Mouse (Mus musculus): Measurements from ENCODE around the gene Ift122.

The Ift122 gene

GRCm38 (mm10) chr6:115955664-115956063 is 102.4 kb downstream of the Ift122 start:
- POLR2A ChIA-PET, result no interaction called here

GRCm38 (mm10) chr6:115956418-115956921 is 103.2 kb downstream of the Ift122 start:
- CTCF ChIA-PET, result interaction anchor here in 1 of 4 experiments (0.6 kb wide), 3 partner anchors 24 to 46 kb away, joined by 3 to 4 read pairs (median 3); no protein-coding TSS in a partner anchor
- POLR2A ChIA-PET, result interaction anchor here in 2 of 4 experiments (0.7 to 1.2 kb wide), 2 partner anchors 151 to 238 kb away, joined by 3 to 4 read pairs; no protein-coding TSS in a partner anchor

More at GRCm38 (mm10) chr6:115955664-115956063, 102.4 kb downstream of the Ift122 start:
- CTCF ChIA-PET, result no interaction called here

- ChIA-PET CTCF (interaction anchor here in 2 of 4 experiments (0.5 to 0.6 kb wide), 4 partner anchors 29 to 646 kb away, joined by 3 to 4 read pairs (median 3); no protein-coding TSS in a partner anchor), POLR2A (interaction anchor here in 2 of 4 experiments (0.5 to 1.2 kb wide), 3 partner anchors 69 to 239 kb away, joined by 3 to 12 read pairs (median 4); no protein-coding TSS in a partner anchor)
These were observed 103.8 kb downstream of the Ift122 start for GRCm38 (mm10) chr6:115956922-115957601.

- CTCF ChIA-PET, result interaction anchor here in 2 of 4 experiments (0.5 to 0.6 kb wide), 3 partner anchors 9 to 645 kb away, joined by 3 to 4 read pairs (median 3); no protein-coding TSS in a partner anchor
- POLR2A ChIA-PET, result interaction anchor here in 2 of 4 experiments (0.5 to 1.2 kb wide), 2 partner anchors 69 to 149 kb away, joined by 3 to 12 read pairs; no protein-coding TSS in a partner anchor
These were observed 104.4 kb downstream of the Ift122 start for GRCm38 (mm10) chr6:115957681-115958080.

GRCm38 (mm10) chr6:115958445-115958844 is 105.2 kb downstream of the Ift122 start:
- POLR2A ChIA-PET, result interaction anchor here in 2 of 4 experiments (0.6 to 1.3 kb wide), 4 partner anchors 25 to 621 kb away, joined by 3 to 8 read pairs (median 3); partner anchors contain the start of gene Washc2 (in 1 of the 2)
- CTCF ChIA-PET, result interaction anchor here in 1 of 4 experiments (0.7 kb wide), 1 partner anchor 1745 kb away, joined by 3 read pairs; no protein-coding TSS in a partner anchor

- ChIA-PET POLR2A (interaction anchor here in 2 of 4 experiments (0.7 to 1.3 kb wide), 3 partner anchors 25 to 249 kb away, joined by 3 to 8 read pairs (median 3); partner anchors contain the start of gene Washc2 (in 1 of the 2)), CTCF (interaction anchor here in 2 of 4 experiments (0.5 to 0.7 kb wide), 3 partner anchors 241 to 1745 kb away, joined by 3 to 5 read pairs (median 4); no protein-coding TSS in a partner anchor)
These were observed 106.0 kb downstream of the Ift122 start for GRCm38 (mm10) chr6:115959151-115959691.

- CTCF ChIA-PET, result interaction anchor here in 1 of 4 experiments (0.6 kb wide), 1 partner anchor 1498 kb away, joined by 3 read pairs; no protein-coding TSS in a partner anchor
- POLR2A ChIA-PET, result interaction anchor here in 1 of 4 experiments (0.6 kb wide), 1 partner anchor 20 kb away, joined by 3 read pairs; no protein-coding TSS in a partner anchor
These were observed 107.1 kb downstream of the Ift122 start for GRCm38 (mm10) chr6:115960322-115960721.

- ChIA-PET POLR2A (interaction anchor here in 2 of 4 experiments (0.6 to 0.7 kb wide), 3 partner anchors 33 to 972 kb away, joined by 3 to 4 read pairs (median 3); partner anchors contain the start of gene Plxnd1 (in 1 of the 2)), CTCF (interaction anchor here (0.5 to 2.3 kb wide), 28 partner anchors 10 to 716 kb away, joined by 3 to 14 read pairs (median 4); partner anchors contain the start of genes H1foo (in 1 of the 4), Ift122 (in 1 of the 4), Mbd4 (in 1 of the 4) and Rho (in 1 of the 4))
These were observed 108.5 kb downstream of the Ift122 start for GRCm38 (mm10) chr6:115961743-115962142.

GRCm38 (mm10) chr6:115962439-115963085 is 109.3 kb downstream of the Ift122 start:
- CTCF ChIA-PET, result interaction anchor here (0.5 to 2.3 kb wide), 34 partner anchors 9 to 717 kb away, joined by 3 to 14 read pairs (median 3); partner anchors contain the start of genes H1foo (in 1 of the 4), Ift122 (in 1 of the 4), Mbd4 (in 1 of the 4) and Rho (in 1 of the 4)
- POLR2A ChIA-PET, result interaction anchor here in 1 of 4 experiments (1.2 kb wide), 1 partner anchor 76 kb away, joined by 3 read pairs; no protein-coding TSS in a partner anchor

- CTCF ChIA-PET, result interaction anchor here in 1 of 4 experiments (1.2 kb wide), 1 partner anchor 42 kb away, joined by 3 read pairs; no protein-coding TSS in a partner anchor
- POLR2A ChIA-PET, result no interaction called here
These were observed 110.4 kb downstream of the Ift122 start for GRCm38 (mm10) chr6:115963656-115964055.

GRCm38 (mm10) chr6:115966227-115966966 is 113.1 kb downstream of the Ift122 start:
- ChIA-PET POLR2A (no interaction called here), CTCF (no interaction called here)

GRCm38 (mm10) chr6:115967291-115967880 is 114.1 kb downstream of the Ift122 start:
- ChIA-PET CTCF (interaction anchor here in 1 of 4 experiments (0.7 kb wide), 1 partner anchor 13 kb away, joined by 3 read pairs; no protein-coding TSS in a partner anchor), POLR2A (no interaction called here)

- ChIA-PET CTCF (interaction anchor here in 1 of 4 experiments (0.7 kb wide), 1 partner anchor 12 kb away, joined by 3 read pairs; no protein-coding TSS in a partner anchor), POLR2A (no interaction called here)
These were observed 114.8 kb downstream of the Ift122 start for GRCm38 (mm10) chr6:115968086-115968485.

GRCm38 (mm10) chr6:115968700-115969099 is 115.4 kb downstream of the Ift122 start:
- POLR2A ChIA-PET, result no interaction called here
- CTCF ChIA-PET, result interaction anchor here in 1 of 4 experiments (0.6 kb wide), 1 partner anchor 45 kb away, joined by 4 read pairs; no protein-coding TSS in a partner anchor

GRCm38 (mm10) chr6:115969103-115969502 is 115.8 kb downstream of the Ift122 start:
- ChIA-PET CTCF (interaction anchor here in 1 of 4 experiments (0.6 kb wide), 1 partner anchor 45 kb away, joined by 4 read pairs; no protein-coding TSS in a partner anchor), POLR2A (no interaction called here)

GRCm38 (mm10) chr6:115969952-115970351 is 116.7 kb downstream of the Ift122 start:
- ChIA-PET POLR2A (no interaction called here), CTCF (no interaction called here)

Measured in embryonic stem cell, embryonic (primary cell).